Comparison of ENCODE assay signal across 21 mouse cellular contexts in the genomic region with DNA sequence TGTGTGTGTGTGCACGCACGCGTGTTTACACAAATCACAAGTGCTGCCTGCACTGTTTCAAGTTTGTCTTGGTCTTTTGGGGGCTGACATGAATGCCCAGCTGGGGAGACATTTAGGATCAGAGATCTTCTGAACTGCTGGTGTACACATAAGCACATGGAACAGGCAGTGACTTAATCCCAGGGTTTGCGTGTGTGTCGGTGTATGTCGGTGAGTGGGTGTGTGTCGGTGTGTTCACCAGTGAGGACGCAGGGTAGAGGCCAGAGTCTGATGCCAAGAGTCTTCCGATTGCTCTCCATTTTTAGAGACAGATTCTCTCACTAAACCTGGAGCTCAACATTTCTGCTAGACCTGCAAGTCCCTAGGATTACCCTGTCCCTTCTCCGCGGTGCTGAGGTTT. TPM values are rescaled to one million over a fixed set of nuclear protein-coding genes. Genes with fewer than 3 reads are reported as not detected.
DNase-seq lines count a peak whose midpoint lies in the region; ATAC-seq lines count a peak whose summit lies in the region.
"Had no signal": no experiment of that assay in that cellular context is flagged by ENCODE, and none has a peak within 500 bp of the region (broad histone marks: within the 10 kb centered on the region; RNA-seq: fewer than 3 reads in every experiment).

No protein-coding gene starts in this region.

- H3K27ac ChIP-seq in heart, embryonic 10.5 days = peak overlapping the region; percentile 69
- H3K27ac ChIP-seq in kidney, embryonic 15.5 days = peak overlapping the region; percentile 68
- H3K27ac ChIP-seq in intestine, embryonic 14.5 days (ENCODE audit: low read depth) = peak overlapping the region; percentile 40
- peak overlapping the region; percentile 72 for H3K27ac ChIP-seq in stomach, embryonic 15.5 days
- H3K27ac ChIP-seq: hindbrain, embryonic 12.5 days; limb, embryonic 13.5 days; liver, embryonic 15.5 days; macrophage; midbrain, embryonic 12.5 days had no signal

- no peak for ATAC-seq in kidney, embryonic 15.5 days (replicated peaks; ENCODE audit: low FRiP score)
- peak; percentile 63; the same call in 1 of the 2 replicates for ATAC-seq in intestine, embryonic 14.5 days (replicated peaks; ENCODE audit: low FRiP score, low TSS enrichment, low read depth)
- peak; percentile 24; the same call in 1 of the 2 replicates for ATAC-seq in stomach, embryonic 15.5 days (ENCODE audit: insufficient read depth, low FRiP score, low read depth)
- no peak for ATAC-seq in megakaryocyte-erythroid progenitor cell, adult 5-6 weeks (replicated peaks; ENCODE audit: low FRiP score, low TSS enrichment, poor library complexity, severe bottlenecking)
- ATAC-seq: inflammation-experienced regulatory T-cells, adult 6 months had no signal

- WGBS in heart, embryonic 10.5 days = 91% methylated on average over 11 of the region's 11 CpGs
- 91% methylated on average over 11 of the region's 11 CpGs for WGBS in kidney, embryonic 15.5 days
- 74% methylated on average over 11 of the region's 11 CpGs for WGBS in intestine, embryonic 14.5 days
- WGBS in stomach, embryonic 15.5 days = 76% methylated on average over 11 of the region's 11 CpGs

- H3K36me3 ChIP-seq in heart, embryonic 10.5 days = no peaks in the 10 kb centered on the region
- H3K36me3 ChIP-seq in kidney, embryonic 15.5 days = no peaks in the 10 kb centered on the region
- H3K36me3 ChIP-seq in intestine, embryonic 14.5 days (ENCODE audit: control insufficient read depth, insufficient read depth, low read length) = no peaks in the 10 kb centered on the region
- no peaks in the 10 kb centered on the region for H3K36me3 ChIP-seq in stomach, embryonic 15.5 days
- H3K36me3 ChIP-seq: hindbrain, embryonic 12.5 days; limb, embryonic 13.5 days; liver, embryonic 15.5 days; midbrain, embryonic 12.5 days had no signal

- DNase-seq in heart, embryonic 10.5 days (ENCODE audit: low spot score) = no peak
- DNase-seq in heart, adult 18-20 months = no peak
- no peak for DNase-seq in kidney, adult 11 months
- DNase-seq in intestine, embryonic 14.5 days (ENCODE audit: low spot score) = no peak
- DNase-seq: adrenal gland, adult 8-10 months; B cell, adult 2 months; cerebellum, adult 11 months; cerebellum, postnatal 14 days; gastrocnemius, postnatal 10 days; kidney, postnatal 25 days; right cerebral cortex, postnatal 14 days; thymus, postnatal 4 days had no signal

- H3K4me3 ChIP-seq in heart, embryonic 10.5 days = no peak overlapping the region
- H3K4me3 ChIP-seq in kidney, embryonic 15.5 days (replicated peaks) = no peak overlapping the region
- no peak overlapping the region for H3K4me3 ChIP-seq in intestine, embryonic 14.5 days (ENCODE audit: low read depth, low read length)
- no peak overlapping the region for H3K4me3 ChIP-seq in stomach, embryonic 15.5 days (replicated peaks)
- H3K4me3 ChIP-seq: hindbrain, embryonic 12.5 days; limb, embryonic 13.5 days; liver, embryonic 15.5 days; midbrain, embryonic 12.5 days had no signal

- H3K27me3 ChIP-seq in heart, embryonic 10.5 days (ENCODE audit: insufficient read depth, poor library complexity, severe bottlenecking) = no peaks in the 10 kb centered on the region
- no peaks in the 10 kb centered on the region for H3K27me3 ChIP-seq in kidney, embryonic 15.5 days
- H3K27me3 ChIP-seq in intestine, embryonic 14.5 days (replicated peaks; ENCODE audit: control insufficient read depth, insufficient read depth, low read length) = no peaks in the 10 kb centered on the region
- H3K27me3 ChIP-seq in stomach, embryonic 15.5 days (replicated peaks) = no peaks in the 10 kb centered on the region
- H3K27me3 ChIP-seq: hindbrain, embryonic 12.5 days; limb, embryonic 13.5 days; liver, embryonic 15.5 days; midbrain, embryonic 12.5 days had no signal

- no peaks in the 10 kb centered on the region for H3K9me3 ChIP-seq in heart, embryonic 10.5 days
- no peaks in the 10 kb centered on the region for H3K9me3 ChIP-seq in kidney, embryonic 15.5 days (replicated peaks)
- H3K9me3 ChIP-seq in intestine, embryonic 14.5 days (ENCODE audit: control insufficient read depth, low read length) = no peaks in the 10 kb centered on the region
- no peaks in the 10 kb centered on the region for H3K9me3 ChIP-seq in stomach, embryonic 15.5 days
- H3K9me3 ChIP-seq: hindbrain, embryonic 12.5 days; limb, embryonic 13.5 days; liver, embryonic 15.5 days; midbrain, embryonic 12.5 days had no signal

- no peak overlapping the region for H3K4me2 ChIP-seq in kidney, embryonic 15.5 days
- H3K4me2 ChIP-seq in intestine, embryonic 14.5 days (ENCODE audit: low read length) = no peak overlapping the region
- no peak overlapping the region; the same call in 1 of the 2 replicates for H3K4me2 ChIP-seq in stomach, embryonic 15.5 days
- H3K4me2 ChIP-seq: hindbrain, embryonic 12.5 days; limb, embryonic 13.5 days; liver, embryonic 15.5 days; midbrain, embryonic 12.5 days had no signal

- H3K4me1 ChIP-seq in heart, embryonic 10.5 days = peaks cover 21% of the 10 kb centered on the region
- peaks cover 24% of the 10 kb centered on the region for H3K4me1 ChIP-seq in kidney, embryonic 15.5 days
- peaks cover 4% of the 10 kb centered on the region; the same call in 1 of the 2 replicates for H3K4me1 ChIP-seq in intestine, embryonic 14.5 days (replicated peaks; ENCODE audit: control insufficient read depth, insufficient read depth, low read length)
- H3K4me1 ChIP-seq in stomach, embryonic 15.5 days = 0 out of 2 replicates have a peak, but pooled peaks cover 14% of the 10 kb centered on the region
- H3K4me1 ChIP-seq: hindbrain, embryonic 12.5 days; midbrain, embryonic 12.5 days had no signal

- H3K9ac ChIP-seq in kidney, embryonic 15.5 days = no peak overlapping the region
- no peak overlapping the region for H3K9ac ChIP-seq in intestine, embryonic 14.5 days (ENCODE audit: low read length)
- H3K9ac ChIP-seq in stomach, embryonic 15.5 days = no peak overlapping the region
- H3K9ac ChIP-seq: hindbrain, embryonic 12.5 days; limb, embryonic 13.5 days; liver, embryonic 15.5 days; midbrain, embryonic 12.5 days had no signal

RNA-seq across cellular contexts. Expression of gene Tpm1, which starts 41.9 kb away (rescaled TPM):
- 2,990 and 4,096 TPM in 2 replicates for polyA plus RNA-seq in heart, embryonic 10.5 days (2016; fragmentation: Nextera tagmentation; extraction: Ambion mirVana)
- over 10,000 TPM in 1 of 2 experiments, 1,000 to 10,000 TPM in 1; 9,705 to 11,464 TPM for total RNA-seq in heart, adult 18-20 months (2021)
- 533 and 589 TPM in 2 replicates for polyA plus RNA-seq in kidney, embryonic 15.5 days (2015; fragmentation: Nextera tagmentation; extraction: Ambion mirVana)
- 1,186 and 1,326 TPM in 2 replicates for polyA plus RNA-seq in intestine, embryonic 14.5 days (2014; fragmentation: Nextera tagmentation; extraction: Ambion mirVana)
- 1,038 and 1,102 TPM in 2 replicates for polyA plus RNA-seq in stomach, embryonic 15.5 days (2015; fragmentation: Nextera tagmentation; extraction: Ambion mirVana)
- 64.9 and 77.2 TPM in 2 replicates for total RNA-seq in megakaryocyte-erythroid progenitor cell, adult 5-6 weeks (2014; fragmentation: Nextera tagmentation)
- total RNA-seq in megakaryocyte-erythroid progenitor cell, adult 5-6 weeks (2017) = 88.4 and 108 TPM in 2 replicates

Comparison
In these comparisons a context has a peak if more than half of its experiments do, and no peak if none do; other contexts are left out.
1. ATAC-seq: peak in intestine, embryonic 14.5 days (single experiment) and stomach, embryonic 15.5 days (single experiment); none in kidney, embryonic 15.5 days (single experiment) and megakaryocyte-erythroid progenitor cell, adult 5-6 weeks (single experiment).
2. Peak in every context shown above with its lines, with median percentiles within 50 percentile points of each other: H3K27ac ChIP-seq.